Mouse (Mus musculus) liver, adult 2 months (tissue): ENCODE results near the gene Eef2k.

Experiments used
- CTCF ChIP-seq: fragments of 200-500 bp; IDR thresholded peaks from 2 replicates; pipeline ENCODE4 v1.5.1; 2011; ENCODE audit warnings: low read depth, low read length, control low read depth
- POLR2A ChIP-seq: fragments of 200-500 bp; IDR thresholded peaks from 2 replicates; pipeline ENCODE4 v1.6.1; 2011; ENCODE audit warnings: low read length, control low read depth; ENCODE audit not compliant: insufficient read depth; ENCODE audit errors: extremely low read depth

DNA sequence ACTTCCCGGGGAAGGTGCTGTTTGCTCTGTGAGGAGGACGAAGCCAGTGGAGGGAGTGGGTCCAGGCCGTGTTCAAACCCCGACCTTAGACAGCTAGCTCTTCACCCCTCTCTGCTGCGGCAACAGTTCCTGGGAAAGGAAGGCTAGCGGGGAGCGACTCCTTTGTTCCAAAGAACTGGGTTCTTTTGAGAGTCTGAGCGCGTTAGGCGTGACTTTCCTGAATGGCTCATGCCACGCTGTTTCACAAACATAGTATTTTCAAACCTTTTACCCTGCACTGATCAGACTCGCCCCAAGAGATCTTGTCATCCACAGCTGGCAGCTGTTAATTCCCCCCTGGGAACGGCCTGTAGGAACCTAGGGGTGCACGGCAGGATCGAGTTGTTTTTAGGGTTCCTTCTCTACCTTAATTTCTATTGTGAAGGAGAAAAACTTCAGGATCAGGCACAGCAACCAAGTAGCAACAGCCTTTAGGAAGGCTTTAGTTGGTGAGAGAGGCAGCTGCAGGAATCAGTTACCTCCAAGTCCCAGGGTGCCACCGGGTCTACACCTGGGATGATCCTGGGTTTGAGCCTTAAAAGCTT lies 1.3 kb downstream of the Eef2k start:
- TF ChIP-seq CTCF (no peak), POLR2A (no peak)
